Mouse (Mus musculus) mouse trophoblast stem cell (cell line): ENCODE measurements around the gene Gm10271.

Source experiments
- in situ Hi-C, 2 experiments: fragments of 300-500 bp; cut with MseI, MboI; formaldehyde crosslinking; loops; 2 replicates in 1 of 2; 3 replicates in 1 of 2; pipeline ENCODE4 v1.15.1; 2025

The Gm10271 gene

DNA sequence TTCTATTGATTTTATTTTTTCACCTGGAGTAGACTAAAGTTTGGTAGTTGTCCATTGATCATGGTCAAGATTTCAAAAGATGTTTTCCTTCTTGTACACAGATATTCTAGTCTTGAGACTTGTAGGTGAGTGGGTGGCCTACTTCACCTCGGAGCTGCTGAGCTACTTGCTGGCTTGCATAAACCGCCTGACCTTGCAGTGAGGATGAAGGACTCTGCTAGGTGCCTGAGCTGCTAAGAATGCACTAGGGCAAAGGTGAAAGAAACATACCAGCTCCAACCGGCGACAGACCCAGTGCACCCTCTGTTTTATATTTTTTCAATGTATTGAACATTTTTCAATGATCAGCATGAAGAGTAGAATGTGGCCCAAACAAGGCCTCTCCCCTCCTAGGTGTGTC lies 7.9 kb upstream of the Gm10271 start:
- in situ Hi-C loops, result loop anchor here in 1 of 2 experiments (5.0 kb wide), 1 partner anchor 57 kb away; no protein-coding TSS in a partner anchor

DNA sequence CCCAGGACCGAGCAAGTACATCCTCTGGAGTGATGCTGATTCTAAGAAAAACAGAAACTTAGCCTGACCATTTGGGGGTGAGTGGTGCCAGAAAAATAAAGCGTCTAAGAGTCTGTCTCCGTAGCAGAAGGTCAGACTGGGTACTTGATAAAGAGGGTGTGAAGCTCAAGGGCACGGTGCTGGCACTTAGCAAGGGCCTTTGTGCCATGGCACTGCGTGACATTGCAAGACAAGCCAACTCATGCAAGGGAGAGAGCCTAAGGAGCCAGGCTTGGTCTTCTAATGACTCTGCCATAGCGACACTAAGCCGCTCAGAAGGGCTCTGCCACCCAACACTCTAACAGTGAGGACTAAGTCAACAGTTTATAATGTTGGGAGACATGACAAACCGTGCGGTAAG lies 6.4 kb upstream of the Gm10271 start:
- in situ Hi-C loops, result no loop called here

- in situ Hi-C loops, result no loop called here
Measured at GRCm38 (mm10) chr10:116977858-116978257, 5.4 kb upstream of the Gm10271 start.

DNA sequence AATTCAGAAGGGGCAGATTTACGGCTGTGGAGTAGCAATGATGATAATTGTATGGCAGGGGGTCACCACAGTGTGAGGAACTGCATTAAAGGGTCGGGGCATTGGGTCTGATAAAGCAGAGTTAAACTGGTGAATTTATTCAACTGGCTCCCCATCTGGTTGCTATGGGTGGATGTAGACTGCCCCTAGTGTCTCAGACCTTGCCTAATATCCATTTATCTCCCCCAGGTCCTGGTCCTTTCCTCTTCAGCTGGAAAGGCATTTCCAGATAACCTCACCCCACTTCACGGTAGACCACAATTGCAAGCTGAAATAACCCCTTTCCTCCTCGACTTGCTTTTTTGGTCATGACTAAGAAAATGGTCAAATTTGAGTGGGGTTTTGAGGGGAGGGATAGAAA lies 5.0 kb upstream of the Gm10271 start:
- in situ Hi-C loops, result no loop called here

DNA sequence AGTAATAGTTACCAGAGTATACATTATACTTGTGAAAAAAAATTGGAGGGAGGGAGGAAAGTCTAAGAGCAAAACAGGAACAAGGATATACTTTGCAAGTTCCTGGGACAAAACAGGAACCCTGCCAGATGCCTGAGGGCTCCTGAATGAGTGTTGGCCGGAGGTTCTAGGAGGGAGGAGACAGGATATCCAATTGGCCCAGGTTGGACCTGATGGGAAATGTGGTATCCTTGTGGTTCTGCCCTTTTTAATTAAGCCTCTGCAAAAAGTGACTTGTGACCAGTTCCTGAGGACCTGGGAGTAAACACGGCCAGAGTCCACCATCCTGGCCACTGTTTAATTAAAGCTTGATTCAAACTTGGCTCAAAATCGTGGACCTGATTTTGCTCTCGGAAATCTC lies 3.7 kb downstream of the Gm10271 start:
- in situ Hi-C loops, result no loop called here

- in situ Hi-C loops, result no loop called here
Measured at GRCm38 (mm10) chr10:116966065-116966464, 6.3 kb downstream of the Gm10271 start.

DNA sequence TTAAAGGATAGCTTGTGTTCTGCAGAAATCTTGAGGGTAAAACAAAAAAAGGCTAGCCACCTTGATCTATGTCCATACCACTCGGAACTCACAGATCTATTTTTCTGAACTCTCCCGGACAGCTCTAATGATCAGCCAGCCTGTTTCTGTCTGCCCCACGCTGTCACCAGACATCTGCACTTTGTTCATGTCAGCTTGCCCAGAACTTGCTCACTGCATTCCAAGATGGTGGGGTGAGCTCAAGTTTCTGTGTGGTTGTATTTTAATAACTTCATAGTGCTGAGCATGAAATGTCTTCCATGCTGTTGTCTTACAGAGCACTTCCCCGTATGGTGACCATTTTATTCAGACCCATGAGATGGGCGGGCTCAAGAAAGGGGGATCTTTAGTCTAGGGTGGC lies 7.1 kb downstream of the Gm10271 start:
- in situ Hi-C loops, result no loop called here

GRCm38 (mm10) chr10:116964571-116964970 lies 7.8 kb downstream of the Gm10271 start:
- in situ Hi-C loops, result no loop called here

DNA sequence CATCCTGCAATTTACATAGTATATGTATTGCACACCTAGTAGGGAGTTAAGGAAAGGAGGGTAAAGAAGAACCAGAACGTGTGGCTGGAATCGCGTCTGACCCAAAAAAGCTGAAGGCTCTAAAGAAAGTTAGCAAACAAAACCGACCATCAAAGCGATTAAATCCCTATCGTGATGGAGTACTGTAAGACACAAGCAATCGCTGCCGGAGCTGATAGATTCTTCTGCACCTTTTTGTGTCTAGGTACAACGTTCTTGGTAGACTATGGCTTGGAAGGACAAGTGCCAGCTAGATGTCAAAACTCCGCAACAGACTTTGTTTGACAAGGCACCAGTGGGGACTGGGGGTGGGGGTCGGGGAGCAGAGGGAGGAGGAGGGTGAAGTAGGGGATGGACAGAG lies 8.3 kb downstream of the Gm10271 start:
- in situ Hi-C loops, result no loop called here

DNA sequence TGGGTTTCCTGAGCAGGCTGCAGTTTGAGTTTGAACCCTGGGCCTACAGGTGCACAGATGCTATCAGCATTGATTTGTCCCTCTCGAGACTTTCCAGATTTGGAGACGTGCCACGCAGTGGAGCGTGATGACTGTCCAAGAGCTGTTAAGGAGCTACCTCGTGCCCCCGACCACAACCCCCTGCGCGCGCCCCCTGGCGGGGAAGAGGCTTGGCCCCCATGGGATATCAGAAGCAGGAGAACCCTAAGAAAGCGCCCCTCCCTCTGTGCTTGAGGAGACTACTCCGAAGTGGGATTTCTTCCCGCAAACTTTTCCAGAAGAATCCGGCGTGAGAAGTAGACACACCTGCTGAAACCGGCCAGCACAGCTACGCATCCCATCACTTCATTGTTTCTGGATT lies 9.6 kb downstream of the Gm10271 start:
- in situ Hi-C loops, result no loop called here

DNA sequence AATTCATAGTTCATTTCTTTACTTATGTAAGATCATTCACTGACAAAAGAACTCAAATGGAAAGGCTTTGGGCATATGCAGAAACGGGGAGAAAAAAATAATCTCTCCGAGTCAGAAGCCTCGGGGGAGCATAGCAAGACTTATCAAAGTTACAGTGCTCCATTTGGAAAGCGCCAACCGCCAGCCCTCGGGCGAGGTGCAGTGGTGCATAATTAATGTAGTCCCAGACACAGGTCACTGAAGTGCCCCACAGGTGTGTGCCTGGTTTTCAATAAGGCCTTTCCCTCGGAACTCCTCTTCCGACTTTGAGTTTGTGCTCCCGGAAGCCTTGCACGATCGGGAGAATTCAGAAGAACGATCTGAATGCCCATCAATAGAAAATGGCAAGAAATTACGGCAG lies 10.3 kb downstream of the Gm10271 start:
- in situ Hi-C loops, result no loop called here

DNA sequence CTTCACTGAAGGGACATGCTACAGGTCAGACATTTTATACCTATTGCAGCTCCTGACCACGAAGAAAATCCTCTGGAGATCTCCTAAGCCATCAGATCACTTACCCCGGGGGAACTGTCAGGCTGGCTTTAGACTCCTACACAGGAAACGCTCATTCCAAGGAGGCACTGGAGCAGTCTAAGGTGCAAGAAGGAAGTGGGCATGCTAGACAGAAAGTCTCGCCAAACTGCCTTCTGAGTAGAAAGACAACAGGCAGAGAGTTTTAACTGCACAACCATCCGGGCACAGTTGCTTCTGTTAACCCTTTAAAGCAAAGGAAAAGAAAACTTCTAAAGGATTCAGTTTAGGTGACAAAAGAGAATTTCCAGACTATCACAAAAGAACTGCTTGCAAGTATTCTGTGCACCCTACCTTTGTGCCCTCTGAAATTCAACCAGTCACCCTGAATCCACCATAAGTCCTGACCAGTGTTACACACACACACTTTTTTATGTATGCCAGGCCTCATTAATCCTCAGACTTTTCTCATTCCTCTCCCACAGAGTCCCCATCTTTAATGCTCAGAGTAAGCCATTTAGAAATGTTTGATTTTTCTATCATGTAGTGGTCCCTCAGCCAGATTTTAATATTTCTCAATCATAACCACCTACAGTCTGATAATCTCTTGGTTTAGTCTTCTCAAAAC lies 14.4 kb downstream of the Gm10271 start:
- in situ Hi-C loops, result no loop called here

DNA sequence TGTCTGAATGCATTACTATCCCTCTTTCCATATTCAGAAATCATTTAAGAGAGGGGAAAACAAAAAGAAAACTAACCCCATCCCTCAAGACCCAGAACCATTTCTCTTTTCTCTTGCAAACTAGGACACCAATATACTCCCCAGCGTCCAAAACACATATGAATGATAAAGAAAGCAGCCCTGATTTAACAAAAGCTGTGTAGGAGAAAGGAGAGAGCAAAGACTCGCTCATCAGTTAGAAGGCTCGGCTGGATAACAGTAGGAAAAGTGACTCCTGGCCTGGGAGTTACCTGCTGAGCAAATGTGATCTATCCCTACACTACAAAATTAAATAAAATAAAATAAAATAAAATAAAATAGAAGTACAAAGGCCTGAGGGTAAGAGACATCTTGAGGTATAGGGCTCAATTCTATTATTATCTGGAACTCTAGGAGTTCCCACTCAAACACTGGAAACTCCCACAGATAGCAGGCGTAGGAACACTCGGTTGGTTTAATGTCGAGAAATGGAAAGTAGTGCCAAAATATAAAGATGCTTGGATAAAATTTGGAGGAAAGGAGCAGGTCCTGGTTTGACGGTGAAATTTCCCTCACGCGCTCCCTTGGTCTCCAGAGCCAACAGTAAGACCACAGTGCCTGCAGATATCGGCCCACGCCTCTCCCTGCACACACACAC lies 15.8 kb downstream of the Gm10271 start:
- in situ Hi-C loops, result no loop called here

- in situ Hi-C loops, result no loop called here
Measured at GRCm38 (mm10) chr10:116955191-116955590, 17.2 kb downstream of the Gm10271 start.

- in situ Hi-C loops, result no loop called here
Measured at GRCm38 (mm10) chr10:116950886-116951285, 21.5 kb downstream of the Gm10271 start.

DNA sequence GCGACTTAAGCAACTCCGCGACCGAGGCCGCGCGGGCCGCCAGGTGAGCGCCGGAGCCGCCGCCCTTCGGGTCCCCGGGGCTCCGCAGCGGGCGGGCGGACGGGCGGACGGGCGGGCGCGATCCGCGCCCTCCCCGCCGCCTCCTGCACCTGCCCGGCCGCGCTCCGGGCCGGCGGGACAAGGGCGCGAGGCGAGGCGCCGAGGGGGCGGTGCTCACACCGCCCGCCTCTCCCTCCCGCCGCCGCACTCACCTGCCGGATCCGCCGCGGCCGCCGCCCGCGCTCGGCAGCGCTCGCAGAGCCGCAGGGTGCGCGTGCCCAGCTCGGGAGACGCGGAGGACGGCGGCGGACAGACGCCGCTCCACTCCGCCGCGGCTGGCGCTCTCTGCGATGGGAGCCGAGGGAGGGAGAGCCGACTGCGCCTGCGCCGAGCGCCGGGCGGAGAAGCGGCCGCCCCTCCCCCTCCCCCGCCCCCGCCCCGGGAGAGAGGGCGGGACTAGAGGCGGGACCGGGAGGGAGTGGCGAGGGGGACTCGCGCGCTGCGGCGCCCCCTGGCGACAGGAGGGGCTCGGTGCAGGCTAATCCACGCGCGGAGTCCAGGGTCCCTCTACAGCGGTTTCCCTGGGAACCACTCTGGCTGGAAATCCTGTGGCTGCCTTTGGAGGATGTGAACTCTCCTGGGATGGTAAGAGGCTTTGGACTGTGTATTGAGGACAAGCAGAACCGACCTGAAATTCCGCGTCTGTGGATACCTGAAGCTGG lies 22.2 kb downstream of the Gm10271 start, which contains the start of gene Rab3ip:
Rab3ip (minus strand) TSS at position 761 of the 761 bp plus-strand sequence.
- in situ Hi-C loops, result no loop called here

GRCm38 (mm10) chr10:116949111-116950008 lies 23.0 kb downstream of the Gm10271 start:
- in situ Hi-C loops, result no loop called here

DNA sequence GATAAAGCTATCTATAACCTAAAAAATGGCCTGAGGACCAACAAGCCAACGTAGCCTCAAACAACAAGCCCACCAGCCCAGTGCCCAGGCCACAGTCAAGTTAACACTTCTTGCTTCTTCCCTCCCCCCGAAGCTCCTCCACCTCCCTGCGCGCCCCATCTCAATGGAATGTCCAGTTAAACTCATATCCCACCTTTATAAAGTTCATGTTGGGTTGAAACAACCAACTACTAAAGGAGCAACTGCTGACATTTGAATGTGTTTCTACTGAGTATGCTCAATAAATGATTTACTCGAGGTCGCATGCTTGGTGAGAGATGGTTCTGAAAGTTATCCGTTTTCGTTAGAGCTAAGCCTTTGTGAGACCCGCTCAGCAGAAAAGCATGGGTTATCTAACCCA lies 24.0 kb downstream of the Gm10271 start:
- in situ Hi-C loops, result no loop called here

GRCm38 (mm10) chr10:116944940-116945339 lies 27.5 kb downstream of the Gm10271 start:
- in situ Hi-C loops, result no loop called here

GRCm38 (mm10) chr10:116944144-116944543 lies 28.3 kb downstream of the Gm10271 start:
- in situ Hi-C loops, result no loop called here

DNA sequence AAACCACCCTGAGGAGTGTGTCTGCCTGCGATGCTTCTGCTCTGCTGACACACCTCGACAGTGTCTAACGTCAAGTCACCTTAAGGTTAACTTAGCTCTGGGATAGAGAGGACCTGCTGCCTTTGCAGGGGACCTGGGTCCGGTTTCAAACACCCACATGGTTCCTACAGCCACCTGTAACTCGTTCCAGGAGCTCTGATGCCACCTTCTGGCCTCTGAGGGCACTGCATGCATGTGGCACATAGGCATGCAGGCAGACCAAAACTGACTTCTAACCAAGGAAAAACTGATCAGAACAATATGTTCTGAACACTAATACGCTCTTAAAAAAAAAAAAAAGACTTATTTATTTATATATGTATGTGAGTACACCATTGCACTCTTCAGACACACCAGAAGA lies 29.4 kb downstream of the Gm10271 start:
- in situ Hi-C loops, result no loop called here

- in situ Hi-C loops, result no loop called here
Measured at GRCm38 (mm10) chr10:116935028-116935427, 37.4 kb downstream of the Gm10271 start.
